Mouse (Mus musculus) liver, embryonic 11.5 days (tissue): ENCODE data around the gene Polh. TPM values are rescaled to one million over a fixed set of nuclear protein-coding genes. Genes with fewer than 3 reads are reported as not detected.

Source experiments
- ATAC-seq: fragments of 200-750 bp; cut with Nextera tagmentation; replicated peaks from 2 replicates; pipeline ENCODE4 v1.8.0; 2017; ENCODE audit warnings: moderate number of reproducible peaks, mild to moderate bottlenecking, moderate TSS enrichment, moderate library complexity; ENCODE audit not compliant: low FRiP score
- DNase-seq: peaks from one replicate; pipeline ENCODE4 v3.0.0-alpha.2; 2017; ENCODE audit warnings: low spot score
- H3K27ac ChIP-seq: fragments of 300-500 bp; sonication (generic); 2 replicates; pipeline ENCODE4 v1.5.1; 2014; ENCODE audit warnings: mild to moderate bottlenecking, low read depth, low read length, control low read depth
- H3K27me3 ChIP-seq: fragments of 300-500 bp; sonication (generic); replicated peaks from 2 replicates; pipeline ENCODE4 v1.6.1; 2014; ENCODE audit warnings: low read length, mixed read lengths; ENCODE audit not compliant: control insufficient read depth, insufficient read depth
- H3K36me3 ChIP-seq: fragments of 300-500 bp; sonication (generic); 2 replicates; pipeline ENCODE4 v1.6.1; 2014; ENCODE audit warnings: mild to moderate bottlenecking, low read length, moderate library complexity, mixed read lengths; ENCODE audit not compliant: control insufficient read depth, insufficient read depth
- H3K4me1 ChIP-seq: fragments of 300-500 bp; sonication (generic); replicated peaks from 2 replicates; pipeline ENCODE4 v1.6.1; 2014; ENCODE audit warnings: low read length, mixed read lengths; ENCODE audit not compliant: control insufficient read depth, insufficient read depth
- H3K4me2 ChIP-seq: fragments of 300-500 bp; sonication (generic); 2 replicates; pipeline ENCODE4 v1.6.1; 2014; ENCODE audit warnings: mild to moderate bottlenecking, control low read depth, moderate library complexity
- H3K4me3 ChIP-seq: fragments of 300-500 bp; sonication (generic); 2 replicates; pipeline ENCODE4 v1.5.1; 2014; ENCODE audit warnings: low read depth, low read length, control low read depth
- H3K9ac ChIP-seq: fragments of 300-500 bp; sonication (generic); 2 replicates; pipeline ENCODE4 v1.6.1; 2014; ENCODE audit warnings: low read depth, low read length, control low read depth
- H3K9me3 ChIP-seq: fragments of 300-500 bp; sonication (generic); 2 replicates; pipeline ENCODE4 v1.6.1; 2016; ENCODE audit warnings: low read length, inconsistent platforms, mixed read lengths; ENCODE audit not compliant: control insufficient read depth
- WGBS: fragments of 180-500 bp; shearing (Covaris S2); extraction: QIAGEN DNeasy Blood & Tissue Kit; methylation state at CpG from one replicate; pipeline ENCODE4 v1.1.7; 2014; 5-methylcytosine and 5-hydroxymethylcytosine counted together
- polyA plus RNA-seq: library from polyadenylated mRNA; unstranded; fragments of >200 nt; fragmentation: Nextera tagmentation; extraction: Ambion mirVana; gene quantifications from 2 replicates; pipeline ENCODE4 v1.2.1, GENCODE M21; 2014

The Polh gene
- polyA plus RNA-seq, 1 experiment from 2014 or later = 20.9 TPM

- DNase-seq (no peak), ATAC-seq (no peak)
- Histone ChIP-seq H3K4me3 (peak overlapping the region; percentile 91), H3K4me2 (peak overlapping the region; percentile 77), H3K27me3 (no peaks in the 10 kb centered on the region), H3K9me3 (no peaks in the 10 kb centered on the region), H3K4me1 (peaks cover 12% of the 10 kb centered on the region), H3K27ac (peak overlapping the region; percentile 94), H3K36me3 (peaks cover 29% of the 10 kb centered on the region), H3K9ac (peak overlapping the region; percentile 88)
- WGBS = under 1% methylated on average over 20 of the region's 20 CpGs
These were observed 633 bp upstream of the Polh start for GRCm38 (mm10) chr17:46203078-46203477.

- H3K4me1 ChIP-seq = peaks cover 12% of the 10 kb centered on the region
- no peaks in the 10 kb centered on the region for H3K9me3 ChIP-seq
- H3K4me3 ChIP-seq = peak overlapping the region; percentile 91
- H3K4me2 ChIP-seq = peak overlapping the region; percentile 83
- peaks cover 24% of the 10 kb centered on the region for H3K36me3 ChIP-seq
- ATAC-seq (no peak), DNase-seq (no peak)
- 53% methylated on average over 6 of the region's 6 CpGs for WGBS
- H3K9ac ChIP-seq = peak overlapping the region; percentile 25; the same call in 1 of the 2 replicates
- H3K27ac ChIP-seq = no peak overlapping the region
- no peaks in the 10 kb centered on the region for H3K27me3 ChIP-seq
These were observed 1.3 kb downstream of the Polh start for GRCm38 (mm10) chr17:46201151-46201550.

- H3K4me3 ChIP-seq = no peak overlapping the region
- no peaks in the 10 kb centered on the region for H3K27me3 ChIP-seq
- DNase-seq = no peak
- peaks cover 36% of the 10 kb centered on the region for H3K36me3 ChIP-seq
- H3K27ac ChIP-seq = no peak overlapping the region
- no peak overlapping the region for H3K4me2 ChIP-seq
- no peak for ATAC-seq
- WGBS = 90% methylated on average over 2 of the region's 2 CpGs
- no peaks in the 10 kb centered on the region for H3K9me3 ChIP-seq
- no peak overlapping the region for H3K9ac ChIP-seq
- H3K4me1 ChIP-seq = no peaks in the 10 kb centered on the region
These were observed 13.6 kb downstream of the Polh start for GRCm38 (mm10) chr17:46188829-46189228.

- Histone ChIP-seq H3K27me3 (no peaks in the 10 kb centered on the region), H3K9me3 (no peaks in the 10 kb centered on the region), H3K4me3 (no peak overlapping the region), H3K36me3 (peaks cover 46% of the 10 kb centered on the region), H3K4me2 (no peak overlapping the region), H3K9ac (no peak overlapping the region), H3K4me1 (no peaks in the 10 kb centered on the region), H3K27ac (no peak overlapping the region)
- ATAC-seq (no peak), DNase-seq (no peak)
- 85% methylated on average over 4 of the region's 4 CpGs for WGBS
These were observed 20.2 kb downstream of the Polh start for GRCm38 (mm10) chr17:46182273-46182672.

GRCm38 (mm10) chr17:46170538-46170937 lies 31.9 kb downstream of the Polh start:
- Histone ChIP-seq H3K4me3 (no peak overlapping the region), H3K9ac (no peak overlapping the region), H3K36me3 (peaks cover 43% of the 10 kb centered on the region), H3K27ac (no peak overlapping the region), H3K4me1 (no peaks in the 10 kb centered on the region), H3K27me3 (no peaks in the 10 kb centered on the region), H3K4me2 (no peak overlapping the region), H3K9me3 (no peaks in the 10 kb centered on the region)
- 67% methylated on average over 3 of the region's 3 CpGs for WGBS
- no peak for DNase-seq
- 0 out of 2 replicates have a peak, but pooled peaks have one; percentile 51 for ATAC-seq

- DNase-seq (no peak), ATAC-seq (no peak)
- WGBS = 89% methylated on average over 5 of the region's 5 CpGs
- peaks cover 54% of the 10 kb centered on the region for H3K36me3 ChIP-seq
- no peaks in the 10 kb centered on the region for H3K4me1 ChIP-seq
- H3K27me3 ChIP-seq = no peaks in the 10 kb centered on the region
- H3K9me3 ChIP-seq = no peaks in the 10 kb centered on the region
- no peak overlapping the region; the same call in 1 of the 2 replicates for H3K27ac ChIP-seq
- H3K4me2 ChIP-seq = no peak overlapping the region
- H3K9ac ChIP-seq = no peak overlapping the region
- H3K4me3 ChIP-seq = no peak overlapping the region
These were observed 33.7 kb downstream of the Polh start for GRCm38 (mm10) chr17:46168768-46169167.

GRCm38 (mm10) chr17:46168318-46168717 lies 34.1 kb downstream of the Polh start:
- no peak overlapping the region for H3K4me2 ChIP-seq
- H3K27me3 ChIP-seq = no peaks in the 10 kb centered on the region
- no peaks in the 10 kb centered on the region for H3K9me3 ChIP-seq
- peaks cover 56% of the 10 kb centered on the region for H3K36me3 ChIP-seq
- H3K27ac ChIP-seq = peak overlapping the region; percentile 49
- peak; percentile 46; the same call in 1 of the 2 replicates for ATAC-seq
- no peak overlapping the region for H3K4me3 ChIP-seq
- WGBS = 48% methylated on average over 5 of the region's 5 CpGs
- H3K9ac ChIP-seq = no peak overlapping the region
- peaks cover under 1% of the 10 kb centered on the region for H3K4me1 ChIP-seq
- no peak for DNase-seq

- H3K9me3 ChIP-seq = no peaks in the 10 kb centered on the region
- no peak overlapping the region for H3K9ac ChIP-seq
- DNase-seq (no peak), ATAC-seq (no peak)
- peaks cover 49% of the 10 kb centered on the region for H3K36me3 ChIP-seq
- H3K4me2 ChIP-seq = no peak overlapping the region
- H3K27me3 ChIP-seq = no peaks in the 10 kb centered on the region
- WGBS = 89% methylated on average over 11 of the region's 11 CpGs
- no peak overlapping the region for H3K27ac ChIP-seq
- peaks cover 11% of the 10 kb centered on the region for H3K4me1 ChIP-seq
- no peak overlapping the region for H3K4me3 ChIP-seq
These were observed 35.4 kb downstream of the Polh start for GRCm38 (mm10) chr17:46167014-46167413.

GRCm38 (mm10) chr17:46166270-46166669 lies 36.2 kb downstream of the Polh start:
- no peak overlapping the region for H3K4me2 ChIP-seq
- no peak overlapping the region for H3K4me3 ChIP-seq
- H3K27ac ChIP-seq = no peak overlapping the region
- no peaks in the 10 kb centered on the region for H3K9me3 ChIP-seq
- ATAC-seq (no peak), DNase-seq (no peak)
- 94% methylated on average over 5 of the region's 5 CpGs for WGBS
- peaks cover 49% of the 10 kb centered on the region for H3K36me3 ChIP-seq
- no peaks in the 10 kb centered on the region for H3K27me3 ChIP-seq
- no peak overlapping the region for H3K9ac ChIP-seq
- H3K4me1 ChIP-seq = peaks cover 18% of the 10 kb centered on the region
